Mouse (Mus musculus): ENCODE data around the gene Chd4.

The Chd4 gene

DNA sequence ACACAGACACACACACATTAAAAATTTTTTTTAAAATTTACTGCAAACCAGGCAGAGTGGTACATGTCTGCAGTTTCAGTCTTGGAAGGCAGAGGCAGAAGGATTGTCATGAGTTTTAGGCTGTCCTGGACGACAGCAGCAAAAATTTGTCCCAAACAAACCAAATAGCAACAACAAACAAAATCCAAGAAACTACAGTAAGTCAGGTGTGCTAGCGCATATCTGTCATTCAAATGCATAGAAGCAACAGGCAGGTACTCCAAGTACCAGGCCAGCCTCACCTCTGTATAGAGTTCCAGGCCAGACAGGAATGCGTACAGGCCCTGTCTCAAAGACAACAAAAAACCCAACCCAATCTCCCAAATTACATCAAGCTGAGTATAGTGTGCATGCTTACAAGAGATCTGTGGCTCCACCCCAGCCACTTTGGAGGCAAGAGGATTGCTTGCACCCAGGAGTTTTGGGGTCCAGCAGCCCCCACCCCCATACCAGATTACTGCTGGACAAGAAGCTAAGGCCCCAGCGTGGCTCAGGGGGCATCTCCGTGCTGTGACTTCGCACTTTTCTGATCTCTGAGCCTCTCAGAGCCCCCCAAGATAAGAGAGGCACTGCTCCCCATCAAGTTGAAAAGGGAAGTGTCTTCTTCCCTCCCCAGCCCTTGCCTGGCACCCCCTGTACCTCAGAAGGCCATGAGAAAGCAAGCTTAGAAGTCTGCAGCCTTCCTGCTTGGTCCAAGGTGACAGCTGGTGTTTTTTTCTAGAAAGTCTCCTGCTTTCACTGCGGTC, 64.2 kb downstream of the Chd4 start:
- no peak for TF ChIP-seq GATA4 (IDR thresholded peaks at IDR 0.05; ENCODE audit: insufficient replicate concordance, low read length)

DNA sequence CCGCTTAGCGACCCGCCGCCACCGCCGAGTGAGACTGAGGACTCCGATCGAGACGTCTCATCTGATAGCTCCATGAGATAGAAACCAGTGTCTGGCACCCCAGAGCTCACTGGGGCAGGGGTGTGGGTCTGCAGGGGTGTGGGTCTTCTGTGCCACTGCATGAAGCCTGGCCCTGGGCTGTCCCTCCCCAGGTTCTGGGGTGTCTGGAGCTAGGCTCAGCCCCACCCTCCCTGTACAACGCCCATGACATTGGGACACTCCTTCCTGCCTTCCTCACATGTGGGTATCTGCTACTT, 64.7 kb downstream of the Chd4 start:
- no peak for TF ChIP-seq GATA4 (IDR thresholded peaks at IDR 0.05; ENCODE audit: insufficient replicate concordance, low read length)

- peak; percentile 64; the same call in 1 of the 2 replicates for TF ChIP-seq GATA4 (IDR thresholded peaks at IDR 0.05; ENCODE audit: insufficient replicate concordance, low read length)
Measured at GRCm38 (mm10) chr6:125160854-125161760, 65.3 kb downstream of the Chd4 start.

GRCm38 (mm10) chr6:125163801-125164657, 68.2 kb downstream of the Chd4 start:
- TF ChIP-seq GATA4 (IDR thresholded peaks at IDR 0.05; ENCODE audit: insufficient replicate concordance, low read length) = no peak

- TF ChIP-seq GATA4 (IDR thresholded peaks at IDR 0.05; ENCODE audit: insufficient replicate concordance, low read length) = no peak
Measured at GRCm38 (mm10) chr6:125164672-125165327, 69.0 kb downstream of the Chd4 start.

DNA sequence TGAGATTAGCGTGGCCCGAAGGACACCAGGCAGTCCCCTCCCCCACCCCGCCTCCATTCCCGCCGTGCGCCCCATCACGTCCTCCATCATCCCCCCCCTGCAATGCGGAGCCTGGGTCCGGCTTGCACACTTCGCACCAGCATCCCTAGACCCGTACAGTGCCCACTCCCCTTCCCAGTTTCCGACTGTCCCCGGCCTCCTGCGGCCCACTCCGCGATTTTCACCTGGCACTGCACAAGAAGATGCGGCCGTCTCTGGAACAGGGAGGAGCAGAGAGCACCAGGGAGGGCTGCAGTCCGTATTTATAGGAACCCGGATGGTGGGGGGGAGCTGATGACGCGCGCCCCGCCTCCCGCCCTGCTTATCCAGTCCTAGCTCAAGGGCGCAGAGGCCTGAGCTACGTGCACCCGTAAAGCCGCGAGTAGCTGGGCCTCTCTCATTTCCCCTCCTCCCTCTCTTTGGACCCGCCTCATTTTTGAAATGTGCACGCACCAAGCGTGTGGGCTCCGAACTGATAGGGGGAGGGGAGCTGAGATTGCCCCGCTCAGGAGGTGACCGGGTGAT, 69.6 kb downstream of the Chd4 start:
- peak; percentile 63; the same call in 1 of the 2 replicates for TF ChIP-seq GATA4 (IDR thresholded peaks at IDR 0.05; ENCODE audit: insufficient replicate concordance, low read length)

DNA sequence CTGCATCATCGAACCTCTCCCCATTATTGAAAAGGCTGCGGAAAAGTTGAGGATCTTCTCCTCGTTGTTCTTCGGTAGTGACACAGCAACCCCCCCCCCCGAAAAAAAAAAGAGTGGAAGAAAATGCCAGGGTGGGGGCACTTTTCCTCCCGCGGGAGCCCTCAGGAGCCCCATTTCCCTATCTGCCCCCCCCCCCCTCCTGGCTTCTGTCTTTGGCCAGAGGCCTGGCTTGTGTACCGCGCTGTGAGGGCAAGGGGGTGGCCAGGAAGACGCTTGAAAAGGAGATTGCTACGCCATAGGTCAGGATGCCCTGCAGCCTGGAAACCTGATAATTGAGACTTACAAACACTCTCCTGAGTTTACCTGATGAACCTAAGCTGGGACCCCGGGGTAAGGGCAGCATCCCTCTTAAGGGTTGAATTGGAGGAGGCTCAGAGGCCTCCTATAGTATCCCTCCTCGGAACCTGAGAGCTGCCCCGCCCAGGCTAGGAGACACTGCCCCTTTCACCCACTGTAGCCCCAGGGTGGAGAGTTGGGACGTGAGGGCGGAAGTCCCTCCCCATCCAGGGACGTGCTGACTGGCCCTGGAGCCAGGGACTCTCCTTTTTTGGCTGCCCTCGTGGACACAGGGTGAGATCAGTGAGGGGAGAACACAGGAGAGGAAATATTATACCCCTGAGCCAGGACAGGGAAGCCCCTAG, 70.4 kb downstream of the Chd4 start, which contains the start of gene Gapdh:
TSS of gene Gapdh (minus strand) at position 417 of the 701 bp plus-strand sequence.
- no peak; the same call in 1 of the 2 replicates for TF ChIP-seq GATA4 (IDR thresholded peaks at IDR 0.05; ENCODE audit: insufficient replicate concordance, low read length)

DNA sequence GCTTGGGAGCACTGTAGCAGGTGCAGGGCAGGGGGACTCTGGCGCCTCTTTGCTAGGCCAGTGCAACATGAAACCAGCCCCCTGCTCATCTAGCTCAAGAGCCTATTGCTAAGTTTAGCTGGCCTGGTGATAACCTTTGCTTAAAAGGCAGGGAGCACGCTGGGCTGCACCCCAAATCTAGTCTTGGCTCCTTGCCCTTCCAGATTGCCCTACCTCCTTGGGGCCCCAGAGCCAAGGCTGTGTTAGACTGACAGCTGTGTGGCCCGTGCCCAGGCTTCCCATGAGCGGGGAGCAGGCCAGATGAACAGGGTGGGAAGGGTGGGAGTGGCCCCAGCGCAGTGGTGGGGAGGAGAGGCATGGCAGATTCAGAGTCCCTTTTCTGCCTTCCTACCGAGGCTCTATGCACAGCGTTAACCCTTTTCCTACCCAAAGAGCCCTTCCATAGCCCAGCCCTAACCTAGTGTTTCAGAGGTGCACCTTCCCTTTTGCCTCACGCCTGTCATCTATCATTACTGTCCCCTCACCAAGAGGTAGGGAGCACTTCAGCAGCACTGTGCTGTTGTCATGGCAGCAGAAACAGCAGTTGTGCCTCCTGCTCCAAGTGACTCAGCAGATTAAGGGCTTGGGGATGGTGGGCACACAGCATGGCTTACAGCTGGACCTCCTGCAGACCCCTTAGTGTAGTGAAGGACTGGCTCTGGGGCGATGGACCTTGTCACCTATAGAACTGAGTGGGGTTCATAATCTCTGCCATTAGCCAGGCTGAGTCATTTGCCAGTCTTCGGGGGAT, 71.3 kb downstream of the Chd4 start:
- TF ChIP-seq GATA4 (IDR thresholded peaks at IDR 0.05; ENCODE audit: insufficient replicate concordance, low read length) = no peak

- no peak for TF ChIP-seq GATA4 (IDR thresholded peaks at IDR 0.05; ENCODE audit: insufficient replicate concordance, low read length)
Measured at GRCm38 (mm10) chr6:125168086-125168485, 72.3 kb downstream of the Chd4 start.

DNA sequence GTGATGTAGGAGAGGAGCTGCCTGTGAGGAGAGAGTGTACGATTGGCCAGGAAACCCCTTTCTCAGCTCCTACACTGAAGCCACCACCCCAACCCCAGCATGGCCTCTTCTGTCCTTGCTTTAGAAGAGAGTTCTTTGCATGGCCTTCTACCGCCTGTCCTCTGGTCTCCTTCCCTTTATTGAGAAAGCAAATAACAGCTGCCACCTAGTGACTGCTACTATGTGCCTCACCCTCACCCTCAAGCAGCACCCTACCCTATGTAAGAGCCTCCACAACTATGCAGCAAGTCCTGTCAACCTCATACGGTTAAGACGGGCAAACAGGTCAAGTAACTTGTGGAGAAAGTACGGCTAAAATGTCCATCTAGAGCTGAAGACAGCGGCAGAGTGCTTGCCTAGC, 74.4 kb downstream of the Chd4 start:
- TF ChIP-seq GATA4 (IDR thresholded peaks at IDR 0.05; ENCODE audit: insufficient replicate concordance, low read length) = no peak

GRCm38 (mm10) chr6:125172474-125172873, 76.7 kb downstream of the Chd4 start:
- TF ChIP-seq GATA4 (IDR thresholded peaks at IDR 0.05; ENCODE audit: insufficient replicate concordance, low read length) = no peak

- TF ChIP-seq GATA4 (IDR thresholded peaks at IDR 0.05; ENCODE audit: insufficient replicate concordance, low read length) = no peak
Measured at GRCm38 (mm10) chr6:125173256-125173655, 77.5 kb downstream of the Chd4 start.

GRCm38 (mm10) chr6:125175469-125175868, 79.7 kb downstream of the Chd4 start:
- TF ChIP-seq GATA4 (IDR thresholded peaks at IDR 0.05; ENCODE audit: insufficient replicate concordance, low read length) = no peak

Data from liver, adult (tissue).